Mouse (Mus musculus) cerebellum, postnatal 10 days (tissue): Measurements from ENCODE around the gene Tnr.
A peak's percentile ranks its signal among the peaks of the same experiment; 100 is the strongest.

Experiments
- DNase-seq, 2 experiments: peaks; one replicate each; pipeline ENCODE4 v3.0.0; 2021; ENCODE audit warnings: mixed read lengths in 2 of 2

The Tnr gene

DNA sequence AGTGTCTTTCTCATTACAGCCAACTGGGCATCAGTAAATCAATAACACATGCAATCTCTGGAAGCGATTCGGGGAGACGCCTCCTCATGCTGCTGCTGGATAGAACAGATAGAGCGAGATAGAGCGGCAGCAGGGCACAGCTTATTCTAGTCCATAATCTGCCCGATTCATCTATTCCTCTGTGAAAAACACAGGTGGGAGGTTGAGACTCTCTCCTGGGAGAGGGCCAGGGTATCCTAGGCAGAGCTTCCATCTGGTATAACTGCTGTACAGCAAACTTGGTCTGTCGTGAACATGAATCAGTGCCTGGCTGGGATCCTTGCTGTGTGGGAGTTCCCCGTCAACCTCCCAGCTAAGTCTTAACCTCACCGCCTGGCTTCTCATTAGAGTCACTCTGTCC, 193.4 kb downstream of the Tnr start:
- peak; percentile 34 to 43 for DNase-seq

GRCm38 (mm10) chr1:159723733-159724132, 200.2 kb downstream of the Tnr start:
- DNase-seq, result no peak

DNA sequence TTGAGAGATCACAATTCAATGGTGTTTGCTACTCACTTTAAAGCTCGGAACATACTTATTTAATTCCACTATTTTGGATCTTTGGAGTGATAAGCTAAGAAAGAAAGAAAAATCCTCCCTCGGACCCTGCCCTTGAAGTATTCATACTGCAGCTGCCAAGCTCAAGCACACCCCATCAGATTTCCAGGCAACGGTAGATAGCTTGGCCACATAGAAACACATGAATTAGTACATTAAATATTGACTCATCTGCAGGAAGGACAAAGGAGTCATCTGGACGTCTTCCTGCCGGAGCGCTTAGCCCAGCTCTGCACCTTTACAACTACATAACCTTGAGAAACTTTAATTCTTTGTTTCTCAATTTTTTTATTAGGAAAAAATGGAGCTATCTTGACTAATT, 205.7 kb downstream of the Tnr start:
- no peak for DNase-seq

DNA sequence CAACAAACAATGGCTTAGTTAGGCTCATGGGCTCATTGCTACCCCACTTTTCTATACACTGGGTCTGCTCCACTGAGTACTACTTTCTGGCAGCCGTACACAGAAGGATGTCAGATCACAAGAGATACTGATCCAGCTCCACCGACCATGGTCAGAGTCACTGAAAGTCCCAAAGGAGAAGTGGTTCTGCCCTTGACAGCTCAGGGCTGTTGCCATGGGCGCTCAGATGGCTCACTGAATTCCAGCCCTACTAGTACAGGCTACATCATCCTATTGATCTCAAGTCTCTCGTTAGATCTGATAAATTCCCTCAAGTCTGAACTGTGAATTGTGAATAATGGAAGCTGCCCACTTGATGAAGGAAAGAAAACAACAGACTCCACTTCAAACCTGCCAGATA, 207.3 kb downstream of the Tnr start:
- DNase-seq, result no peak

DNA sequence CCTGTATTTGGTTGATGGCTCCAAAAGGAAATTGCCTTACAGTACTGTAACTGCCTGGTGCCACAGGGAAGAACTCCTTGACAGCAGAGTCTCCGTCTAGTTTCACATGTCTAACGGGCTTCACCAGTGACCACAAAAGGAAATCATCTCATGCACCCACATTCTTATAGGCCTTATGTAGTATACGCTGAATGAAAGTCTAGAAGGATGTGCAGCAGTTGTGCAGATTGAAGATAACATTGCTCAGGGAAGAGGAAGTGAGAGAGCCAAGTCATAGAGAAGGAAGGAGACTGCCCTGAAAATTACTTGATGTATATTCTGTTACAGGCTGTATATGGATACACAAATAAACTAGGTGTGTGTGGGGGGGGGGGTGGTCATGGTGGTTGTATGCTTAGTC, 211.5 kb downstream of the Tnr start:
- DNase-seq, result no peak

DNA sequence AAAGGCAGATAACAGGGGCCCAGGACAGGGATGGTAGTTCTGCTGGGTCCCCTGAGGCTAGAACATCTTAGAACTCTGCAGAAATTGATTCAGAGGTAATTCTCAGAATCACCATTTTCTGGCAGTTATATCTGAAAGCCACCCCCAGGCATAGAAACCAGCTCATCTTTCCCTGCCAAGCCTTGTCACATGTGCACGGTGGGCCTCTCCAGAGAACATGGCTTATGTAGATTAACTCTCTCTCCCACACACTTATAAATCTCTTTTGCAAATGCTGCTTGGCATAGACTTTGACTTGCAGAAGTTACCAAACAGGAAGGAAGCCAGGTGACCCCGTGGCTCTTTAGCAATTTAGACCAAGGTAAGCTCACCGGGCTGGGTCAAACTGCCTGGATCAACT, 215.9 kb downstream of the Tnr start:
- DNase-seq, result peak in 1 of 2 experiments; percentile 12

- peak; percentile 11 to 20 for DNase-seq
Observed at GRCm38 (mm10) chr1:159741237-159742002, 217.9 kb downstream of the Tnr start.

DNA sequence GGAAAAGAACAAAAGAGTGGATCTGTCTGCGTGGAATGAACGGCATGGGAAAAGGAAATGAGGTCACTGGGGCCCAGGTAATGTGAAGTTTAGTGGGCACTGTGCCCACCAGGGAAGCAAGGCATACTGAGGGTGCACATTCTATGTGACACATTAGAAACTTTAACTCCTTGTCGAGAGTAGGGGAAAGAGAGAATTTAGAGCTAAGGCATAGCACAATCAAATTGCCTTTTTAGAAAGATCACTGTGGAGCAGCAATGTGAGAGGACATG, 218.4 kb downstream of the Tnr start:
- no peak for DNase-seq

- peak; percentile 20 to 57 for DNase-seq
Observed at GRCm38 (mm10) chr1:159743744-159744253, 220.2 kb downstream of the Tnr start.

DNA sequence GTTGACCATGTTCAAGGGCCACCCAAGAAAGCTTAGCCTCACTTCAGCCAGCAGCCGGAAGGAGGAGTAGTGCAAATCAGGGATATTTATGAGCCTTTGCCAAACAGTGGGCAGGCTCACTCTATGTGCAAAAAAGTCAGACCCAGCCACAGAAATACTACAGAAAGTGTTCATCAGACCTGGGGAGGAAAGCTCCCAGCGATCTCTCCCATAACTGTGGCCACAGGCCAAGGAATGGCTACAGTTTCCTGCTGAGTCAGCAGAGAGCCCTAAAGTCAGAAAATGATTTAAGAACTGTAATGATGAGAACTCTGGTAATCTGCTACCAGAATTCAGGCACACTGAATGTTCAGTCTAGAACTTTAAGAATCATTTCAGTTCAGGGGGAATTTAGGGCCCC, 221.7 kb downstream of the Tnr start:
- DNase-seq, result no peak

- DNase-seq, result no peak
Observed at GRCm38 (mm10) chr1:159747969-159748368, 224.4 kb downstream of the Tnr start.

GRCm38 (mm10) chr1:159750411-159750810, 226.8 kb downstream of the Tnr start:
- no peak for DNase-seq

GRCm38 (mm10) chr1:159750876-159751275, 227.3 kb downstream of the Tnr start:
- no peak for DNase-seq

DNA sequence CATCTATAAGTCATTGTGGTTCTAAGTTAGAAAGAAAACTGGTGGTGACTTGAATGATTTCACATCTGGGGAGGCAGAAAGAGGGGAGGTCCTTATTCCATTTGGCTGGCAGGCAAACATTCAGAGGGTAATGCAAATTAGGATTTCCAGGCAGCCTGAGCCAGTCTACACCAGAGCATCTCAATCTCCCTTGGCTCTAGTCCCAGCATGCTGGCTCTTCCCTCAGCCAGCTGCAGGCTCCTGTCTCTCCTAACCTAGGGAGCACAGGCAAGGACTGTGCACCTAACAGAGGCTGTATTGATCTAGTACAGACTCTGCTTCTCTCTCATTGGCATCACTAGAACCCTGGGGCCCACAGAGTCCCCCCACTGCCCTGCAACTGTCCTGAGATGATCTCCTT, 237.4 kb downstream of the Tnr start:
- peak; percentile 57 to 68 for DNase-seq

- DNase-seq, result no peak
Observed at GRCm38 (mm10) chr1:159763901-159764300, 240.3 kb downstream of the Tnr start.

GRCm38 (mm10) chr1:159764897-159765296, 241.3 kb downstream of the Tnr start:
- no peak for DNase-seq

DNA sequence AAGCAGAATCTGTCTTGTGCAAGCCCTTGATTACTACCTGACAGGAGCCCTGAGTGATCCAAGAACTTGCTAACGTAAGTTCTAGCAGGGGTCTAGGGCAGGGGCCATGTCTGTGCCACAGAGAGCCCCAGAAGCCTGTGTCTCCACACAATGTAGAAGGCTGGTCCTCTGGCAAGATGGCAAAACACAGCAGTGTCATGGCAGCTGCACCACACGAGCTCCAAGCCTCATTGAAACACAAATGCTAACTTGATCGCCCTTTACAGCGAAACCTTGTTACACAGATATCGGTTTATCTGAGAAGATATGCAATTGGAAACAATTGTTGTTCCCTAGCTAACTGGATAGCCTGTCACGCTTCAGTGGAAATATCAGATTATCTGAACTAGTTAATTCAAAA, 246.4 kb downstream of the Tnr start:
- peak; percentile 40 to 46 for DNase-seq

DNA sequence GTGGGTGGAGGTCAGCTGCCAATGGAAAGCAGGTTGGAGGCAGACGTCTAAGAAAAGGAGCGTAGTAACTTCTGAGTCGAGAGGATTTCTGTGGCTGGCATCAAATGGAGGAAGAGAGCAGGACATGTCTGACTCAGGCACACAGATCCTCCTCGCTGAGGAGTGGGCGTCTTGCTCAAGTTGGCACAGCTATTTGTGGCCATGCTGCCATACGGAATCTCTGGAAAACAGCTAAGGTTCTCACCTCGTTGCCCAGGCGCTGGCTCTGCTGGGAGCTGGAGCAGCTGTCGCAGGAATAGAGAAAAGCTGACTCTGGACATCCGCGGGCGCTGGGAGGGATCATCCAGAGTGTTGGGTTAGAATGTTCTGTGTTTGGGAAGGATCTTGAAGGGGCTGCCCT, 250.1 kb downstream of the Tnr start:
- peak; percentile 64 to 75 for DNase-seq

DNA sequence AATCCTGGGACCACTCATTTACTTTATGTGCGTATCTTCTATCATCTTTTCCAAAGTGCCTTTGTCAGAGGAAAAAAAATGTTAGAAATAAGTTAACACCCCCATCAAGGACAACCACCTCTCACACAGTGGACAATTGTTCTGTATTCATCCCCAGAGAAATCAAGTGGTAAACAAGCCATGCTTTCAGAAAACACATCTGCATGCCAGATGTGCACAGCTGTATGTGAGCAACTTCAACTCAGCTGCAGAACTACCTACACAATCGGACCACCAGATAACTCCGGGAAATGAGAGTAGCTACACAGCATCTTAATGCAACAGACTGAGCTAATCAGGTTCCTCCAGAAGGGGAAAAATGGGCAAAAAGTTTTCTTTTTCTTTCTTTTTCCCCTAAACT, 251.6 kb downstream of the Tnr start:
- DNase-seq, result no peak

DNA sequence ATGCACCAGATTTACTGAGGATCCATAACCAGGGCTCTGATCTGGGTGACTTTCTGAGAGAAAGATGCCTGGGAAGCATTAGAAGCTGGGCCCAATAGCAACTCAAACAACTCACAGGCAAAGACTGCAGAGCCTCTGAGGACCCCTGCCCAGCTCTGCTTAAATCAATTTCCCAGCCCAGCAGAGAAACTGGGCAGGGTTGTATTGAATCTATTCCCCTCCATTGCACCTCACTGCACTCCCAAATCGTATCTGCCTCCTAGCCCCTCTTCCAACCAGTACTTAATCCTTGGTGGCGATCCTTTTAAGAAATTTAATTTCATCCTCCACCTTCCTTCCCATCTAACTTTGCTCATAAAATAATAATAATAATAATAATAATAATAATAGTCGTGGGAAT, 253.5 kb downstream of the Tnr start:
- DNase-seq, result peak; percentile 29 to 37

- DNase-seq, result no peak
Observed at GRCm38 (mm10) chr1:159779424-159779823, 255.9 kb downstream of the Tnr start.

- DNase-seq, result peak; percentile 78 to 80
Observed at GRCm38 (mm10) chr1:159783842-159784241, 260.3 kb downstream of the Tnr start.

DNA sequence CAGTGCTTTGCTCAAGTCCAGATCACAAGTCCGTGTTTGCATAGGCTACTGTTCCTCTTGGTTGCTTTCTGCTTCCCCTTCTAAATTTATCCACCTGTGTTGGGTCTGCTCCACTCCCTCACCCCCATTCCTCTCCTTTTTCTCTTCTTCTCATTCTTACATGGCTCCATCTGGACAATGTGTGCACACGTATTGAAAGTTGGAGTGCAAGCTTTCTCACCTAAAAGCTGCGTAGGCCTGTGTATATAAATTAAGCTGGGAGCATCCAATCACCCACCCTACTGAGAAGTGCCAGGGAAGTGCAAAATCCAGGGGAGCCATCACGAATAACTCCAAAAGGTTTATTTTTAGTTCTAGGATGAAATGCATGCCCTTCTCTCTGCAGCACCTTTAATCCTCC, 264.7 kb downstream of the Tnr start:
- no peak for DNase-seq

- no peak for DNase-seq
Observed at GRCm38 (mm10) chr1:159792546-159792945, 269.0 kb downstream of the Tnr start.

GRCm38 (mm10) chr1:159796021-159796420, 272.5 kb downstream of the Tnr start:
- no peak for DNase-seq
